Mouse (Mus musculus) liver, embryonic 12.5 days (tissue): ENCODE data around the gene Faap24. TPM values are rescaled to one million over a fixed set of nuclear protein-coding genes. Genes with fewer than 3 reads are reported as not detected.
A peak's percentile ranks its signal among the peaks of the same experiment; 100 is the strongest.

Experiments used
- ATAC-seq: fragments of 200-750 bp; cut with Nextera tagmentation; 2 replicates; pipeline ENCODE4 v1.8.0; 2017; ENCODE audit warnings: moderate number of reproducible peaks, mild to moderate bottlenecking, moderate library complexity
- H3K27ac ChIP-seq: fragments of 300-500 bp; sonication (generic); 2 replicates; pipeline ENCODE4 v1.5.1; 2016; ENCODE audit warnings: mild to moderate bottlenecking
- H3K27me3 ChIP-seq: fragments of 300-500 bp; sonication (generic); replicated peaks from 2 replicates; pipeline ENCODE4 v1.6.1; 2016; ENCODE audit warnings: mild to moderate bottlenecking, moderate library complexity
- H3K36me3 ChIP-seq: fragments of 300-500 bp; sonication (generic); 2 replicates; pipeline ENCODE4 v1.6.1; 2016; ENCODE audit warnings: mild to moderate bottlenecking, moderate library complexity
- H3K4me1 ChIP-seq: fragments of 300-500 bp; sonication (generic); 2 replicates; pipeline ENCODE4 v1.6.1; 2016
- H3K4me2 ChIP-seq: fragments of 300-500 bp; sonication (generic); 2 replicates; pipeline ENCODE4 v1.6.1; 2016; ENCODE audit warnings: mild to moderate bottlenecking, moderate library complexity
- H3K4me3 ChIP-seq: fragments of 300-500 bp; sonication (generic); 2 replicates; pipeline ENCODE4 v1.5.1; 2016; ENCODE audit warnings: mild to moderate bottlenecking, moderate library complexity
- H3K9ac ChIP-seq: fragments of 300-500 bp; sonication (generic); 2 replicates; pipeline ENCODE4 v1.6.1; 2016; ENCODE audit warnings: mild to moderate bottlenecking, moderate library complexity
- H3K9me3 ChIP-seq: fragments of 300-500 bp; sonication (generic); replicated peaks from 2 replicates; pipeline ENCODE4 v1.6.1; 2016; ENCODE audit warnings: mild to moderate bottlenecking, moderate library complexity
- WGBS: fragments of 180-500 bp; shearing (Covaris S2); methylation state at CpG from one replicate; pipeline ENCODE4 v1.1.7; 2016; ENCODE audit not compliant: insufficient replicate concordance; 5-methylcytosine and 5-hydroxymethylcytosine counted together
- polyA plus RNA-seq: library from polyadenylated mRNA; unstranded; fragments of >200 nt; fragmentation: Nextera tagmentation; extraction: Ambion mirVana; gene quantifications from 2 replicates; pipeline ENCODE4 v1.2.1, GENCODE M21; 2016

Faap24 gene
- polyA plus RNA-seq, 1 experiment from 2014 or later: 34.4 TPM

DNA sequence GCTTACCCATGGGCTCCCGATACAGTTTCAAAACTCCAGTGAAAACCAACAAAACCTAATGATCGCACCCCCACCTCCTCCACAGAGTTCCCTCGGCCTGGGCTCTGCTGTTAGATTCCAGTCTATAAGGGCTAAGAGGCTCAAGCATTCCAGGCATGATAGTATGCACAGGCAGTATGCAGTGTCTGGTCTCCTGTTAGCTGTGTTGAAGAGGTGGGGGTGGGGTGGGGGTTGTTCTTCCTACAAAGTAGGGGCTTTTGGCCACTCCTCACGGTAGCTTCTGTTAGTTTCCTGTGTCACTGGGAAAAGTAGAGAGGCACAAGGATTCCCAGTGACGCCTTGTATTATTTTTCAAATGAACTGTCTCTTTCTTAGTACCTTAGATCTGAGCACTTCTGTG lies 34.4 kb downstream of the Faap24 start:
- Histone ChIP-seq H3K9me3 (no peaks in the 10 kb centered on the region), H3K4me1 (peaks cover 7% of the 10 kb centered on the region; the same call in 1 of the 2 replicates), H3K36me3 (no peaks in the 10 kb centered on the region; the same call in 1 of the 2 replicates), H3K4me2 (no peak overlapping the region), H3K4me3 (no peak overlapping the region), H3K9ac (no peak overlapping the region), H3K27me3 (no peaks in the 10 kb centered on the region), H3K27ac (no peak overlapping the region)
- 52% methylated on average over 5 of the region's 5 CpGs for WGBS
- ATAC-seq: no peak

DNA sequence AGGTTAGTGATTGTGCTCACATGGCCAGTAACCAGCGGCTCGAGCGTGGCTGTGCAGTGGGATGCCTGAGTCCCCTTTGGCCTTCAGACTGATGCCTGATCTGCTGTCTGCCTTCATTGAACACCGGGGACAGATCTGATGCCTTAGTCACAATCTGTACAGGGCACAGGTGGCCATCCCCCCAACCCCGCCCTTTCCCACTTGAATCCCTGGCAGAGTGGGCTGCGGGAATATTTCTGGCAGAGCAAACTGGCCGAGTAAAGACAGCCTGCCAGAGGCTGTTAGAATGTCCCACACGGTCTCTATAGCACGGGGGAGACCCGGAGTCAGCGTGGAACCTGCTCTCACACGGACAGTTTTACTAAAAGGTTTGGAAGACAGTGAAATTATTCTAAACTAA lies 39.0 kb downstream of the Faap24 start:
- no peaks in the 10 kb centered on the region; the same call in 1 of the 2 replicates for H3K36me3 ChIP-seq
- no peaks in the 10 kb centered on the region for H3K27me3 ChIP-seq
- no peak overlapping the region for H3K4me3 ChIP-seq
- no peaks in the 10 kb centered on the region; the same call in 1 of the 2 replicates for H3K4me1 ChIP-seq
- no peak overlapping the region for H3K4me2 ChIP-seq
- WGBS: 79% methylated on average over 12 of the region's 12 CpGs
- H3K27ac ChIP-seq: no peak overlapping the region
- H3K9me3 ChIP-seq: no peaks in the 10 kb centered on the region
- ATAC-seq: no peak
- H3K9ac ChIP-seq: no peak overlapping the region

DNA sequence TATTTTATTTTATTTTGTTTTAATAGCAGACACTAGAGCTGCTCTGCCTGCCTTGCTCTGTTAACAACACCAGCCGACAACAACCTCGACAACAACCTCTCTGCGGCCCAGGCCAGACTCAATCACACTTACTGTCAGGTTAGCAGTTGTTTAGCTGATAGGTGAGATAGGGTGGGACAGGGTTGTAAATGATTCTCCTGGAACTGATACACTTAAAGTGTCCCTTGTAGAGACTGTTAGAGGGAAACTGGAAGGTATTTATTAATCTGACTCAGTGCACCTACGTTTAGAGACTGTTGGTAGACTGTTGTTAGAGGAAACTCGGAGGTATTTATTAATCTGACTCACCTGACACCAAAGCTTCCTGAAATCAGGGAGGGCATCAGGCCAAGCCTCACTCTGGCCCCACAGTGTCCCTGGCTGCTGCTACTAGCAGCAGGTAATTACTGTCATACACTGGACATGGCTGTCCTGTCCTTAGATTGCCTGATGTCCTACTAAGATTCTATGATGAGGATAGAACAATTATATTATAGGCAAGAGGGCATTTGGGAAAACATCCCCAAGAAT lies 41.2 kb downstream of the Faap24 start:
- no peaks in the 10 kb centered on the region for H3K27me3 ChIP-seq
- no peaks in the 10 kb centered on the region for H3K4me1 ChIP-seq
- H3K9ac ChIP-seq: no peak overlapping the region
- no peak overlapping the region for H3K4me2 ChIP-seq
- H3K27ac ChIP-seq: no peak overlapping the region
- H3K9me3 ChIP-seq: no peaks in the 10 kb centered on the region
- 58% methylated on average over 5 of the region's 5 CpGs for WGBS
- no peak for ATAC-seq
- H3K4me3 ChIP-seq: no peak overlapping the region
- no peaks in the 10 kb centered on the region; the same call in 1 of the 2 replicates for H3K36me3 ChIP-seq

DNA sequence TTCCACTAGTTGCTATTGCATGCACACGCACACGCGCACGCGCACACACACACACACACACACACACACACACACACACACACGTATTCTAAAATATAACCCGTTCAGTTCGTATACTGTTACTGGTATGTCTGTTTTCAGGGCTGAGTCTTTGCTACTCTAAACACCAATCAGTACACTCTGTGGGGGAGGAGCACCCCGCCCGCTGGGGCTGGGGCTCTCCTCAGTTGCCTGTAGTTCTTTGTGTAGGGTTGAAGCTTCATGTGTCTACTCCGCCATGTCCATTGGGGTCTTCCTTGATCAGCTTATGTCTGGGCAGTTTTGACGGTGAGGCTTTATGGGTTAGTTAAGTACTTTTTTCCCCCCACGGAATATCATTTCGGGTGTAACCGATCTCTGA lies 43.3 kb downstream of the Faap24 start:
- no peak for ATAC-seq
- no peak overlapping the region for H3K4me3 ChIP-seq
- no peak overlapping the region for H3K4me2 ChIP-seq
- H3K36me3 ChIP-seq: no peaks in the 10 kb centered on the region
- H3K27ac ChIP-seq: no peak overlapping the region
- H3K4me1 ChIP-seq: peaks cover 6% of the 10 kb centered on the region
- H3K9ac ChIP-seq: no peak overlapping the region
- 87% methylated on average over 15 of the region's 15 CpGs for whole genome bisulfite sequencing
- no peaks in the 10 kb centered on the region for H3K9me3 ChIP-seq
- H3K27me3 ChIP-seq: no peaks in the 10 kb centered on the region

DNA sequence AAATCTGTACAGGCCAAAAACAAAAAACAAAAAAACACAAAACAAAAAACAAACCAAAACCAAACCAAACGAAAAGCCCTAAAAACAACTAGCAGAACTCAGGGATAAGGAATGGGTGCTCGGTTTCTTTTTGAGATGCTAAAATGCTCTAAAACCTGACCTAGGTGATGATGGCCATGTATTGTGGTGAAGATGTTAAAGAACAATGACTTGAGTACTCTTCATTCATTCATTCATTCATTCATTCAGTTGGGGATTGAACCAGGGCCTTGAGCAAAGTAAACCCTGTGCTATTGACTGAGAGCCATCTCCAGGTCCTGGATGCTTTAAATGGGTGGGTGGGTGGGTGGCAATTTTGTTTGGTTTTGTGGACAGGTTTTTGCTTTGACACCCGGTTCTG lies 45.5 kb downstream of the Faap24 start:
- ATAC-seq: no peak
- no peak overlapping the region for H3K4me2 ChIP-seq
- H3K27ac ChIP-seq: no peak overlapping the region
- H3K4me3 ChIP-seq: no peak overlapping the region
- H3K36me3 ChIP-seq: no peaks in the 10 kb centered on the region
- H3K27me3 ChIP-seq: no peaks in the 10 kb centered on the region
- no peaks in the 10 kb centered on the region; the same call in 1 of the 2 replicates for H3K9me3 ChIP-seq
- 66% methylated on average over 3 of the region's 3 CpGs for WGBS
- H3K4me1 ChIP-seq: peaks cover 14% of the 10 kb centered on the region
- no peak overlapping the region for H3K9ac ChIP-seq

DNA sequence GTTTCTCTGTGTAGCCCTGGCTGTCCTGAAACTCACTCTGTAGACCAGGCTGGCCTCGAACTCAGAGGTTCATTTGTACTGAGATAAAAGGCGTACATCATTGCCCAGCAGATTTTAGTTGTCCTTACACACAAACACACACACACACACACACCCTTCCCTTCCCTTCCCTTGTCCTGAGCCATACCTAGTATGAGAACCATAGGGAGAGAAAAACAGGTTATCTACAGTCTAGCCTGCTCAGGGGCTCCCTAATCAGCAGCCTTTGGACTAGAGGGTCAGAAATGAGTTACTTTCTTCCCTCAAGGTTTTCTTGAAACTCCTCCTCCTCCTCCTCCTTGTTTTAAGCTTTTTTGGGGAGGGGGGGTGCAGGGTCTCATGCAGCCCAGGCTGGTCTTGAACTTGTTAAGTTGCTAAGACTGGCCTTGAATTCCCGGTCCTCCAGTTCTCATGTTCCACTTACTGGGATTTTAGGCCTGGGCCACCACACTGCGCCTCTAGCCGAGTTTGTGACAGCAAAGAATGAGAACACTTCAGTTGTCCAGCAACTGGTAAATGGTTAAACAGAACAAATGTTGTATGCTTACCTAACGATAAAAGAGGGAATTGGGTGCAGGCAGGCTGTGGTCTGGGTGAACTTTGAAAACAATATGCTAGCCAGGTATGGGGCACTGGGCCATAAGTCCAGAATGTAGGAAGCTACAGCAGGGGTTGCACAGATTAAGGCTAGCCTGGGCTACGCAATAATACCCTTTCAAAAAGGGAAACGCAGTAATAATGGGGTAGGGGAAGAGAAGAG lies 46.6 kb downstream of the Faap24 start:
- Histone ChIP-seq H3K27ac (peak overlapping the region; percentile 50; the same call in 1 of the 2 replicates), H3K27me3 (0 out of 2 replicates have a peak, but pooled peaks cover 4% of the 10 kb centered on the region), H3K4me2 (no peak overlapping the region), H3K9me3 (no peaks in the 10 kb centered on the region; the same call in 1 of the 2 replicates), H3K4me3 (no peak overlapping the region), H3K36me3 (no peaks in the 10 kb centered on the region), H3K4me1 (peaks cover 14% of the 10 kb centered on the region), H3K9ac (no peak overlapping the region)
- 69% methylated on average over 8 of the region's 8 CpGs for WGBS
- peak; percentile 40 for ATAC-seq

DNA sequence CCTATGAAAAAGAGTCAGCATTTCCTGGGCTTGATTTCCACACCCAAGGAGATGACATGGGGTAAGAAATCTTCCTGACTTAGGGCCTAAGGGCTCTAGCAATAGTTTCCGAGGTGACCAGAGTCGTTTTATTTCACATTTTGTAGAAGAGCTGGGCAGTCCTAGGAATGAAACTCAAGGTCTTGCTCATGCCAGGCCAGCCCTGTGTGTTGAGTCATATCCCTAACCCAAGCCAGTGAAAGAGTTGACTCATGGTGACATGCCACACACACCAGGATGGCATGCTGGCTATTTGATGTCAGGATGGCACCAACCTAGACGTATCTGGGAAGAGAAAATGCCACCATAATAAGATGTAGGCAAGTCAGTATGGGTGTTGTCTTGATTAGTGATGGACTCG lies 47.6 kb downstream of the Faap24 start:
- Histone ChIP-seq H3K4me3 (no peak overlapping the region), H3K9ac (no peak overlapping the region), H3K4me1 (peaks cover 14% of the 10 kb centered on the region), H3K36me3 (no peaks in the 10 kb centered on the region), H3K9me3 (no peaks in the 10 kb centered on the region; the same call in 1 of the 2 replicates), H3K4me2 (no peak overlapping the region), H3K27me3 (0 out of 2 replicates have a peak, but pooled peaks cover 4% of the 10 kb centered on the region), H3K27ac (no peak overlapping the region)
- no peak for ATAC-seq
- WGBS: 65% methylated on average over 4 of the region's 4 CpGs

DNA sequence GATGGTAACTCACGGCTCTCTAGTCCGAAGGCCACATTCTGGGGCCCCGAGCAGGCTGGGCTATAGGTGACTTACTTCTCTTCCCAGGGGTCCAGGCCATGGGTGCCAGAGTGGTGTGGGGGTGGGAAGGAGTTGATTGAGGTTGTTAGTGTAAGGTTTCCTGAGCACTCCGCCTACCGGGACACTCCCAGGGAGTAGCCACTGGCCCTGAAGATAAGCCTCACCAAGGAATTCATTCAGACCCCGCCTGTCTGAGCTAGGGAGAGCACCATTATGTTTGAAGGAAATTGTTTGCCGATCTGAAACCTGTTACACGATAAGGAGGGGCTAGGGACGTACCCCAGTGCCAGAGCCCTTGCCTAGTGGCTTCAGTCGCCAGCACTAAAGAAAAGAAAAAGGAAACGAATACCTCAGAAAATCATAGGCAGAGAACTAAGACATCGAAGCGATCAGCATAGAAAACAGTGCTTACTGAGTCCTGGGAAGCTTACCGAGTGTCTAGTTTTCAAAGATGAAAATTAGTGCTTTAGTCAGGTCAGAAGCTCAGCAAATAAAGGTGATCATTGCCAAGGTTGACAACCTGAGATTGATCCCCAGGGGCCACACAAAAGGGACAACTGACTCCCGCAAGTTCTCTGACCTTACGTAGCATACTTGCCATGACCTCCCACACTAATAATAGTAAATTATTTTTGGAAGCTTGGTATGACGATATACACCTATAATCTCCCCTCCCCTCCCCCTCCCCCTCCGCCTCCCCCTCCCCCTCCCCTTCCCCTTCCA lies 48.5 kb downstream of the Faap24 start:
- ATAC-seq: 0 out of 2 replicates have a peak, but pooled peaks have one; percentile 26
- H3K4me1 ChIP-seq: peaks cover 14% of the 10 kb centered on the region
- peak overlapping the region; percentile 14; the same call in 1 of the 2 replicates for H3K4me2 ChIP-seq

DNA sequence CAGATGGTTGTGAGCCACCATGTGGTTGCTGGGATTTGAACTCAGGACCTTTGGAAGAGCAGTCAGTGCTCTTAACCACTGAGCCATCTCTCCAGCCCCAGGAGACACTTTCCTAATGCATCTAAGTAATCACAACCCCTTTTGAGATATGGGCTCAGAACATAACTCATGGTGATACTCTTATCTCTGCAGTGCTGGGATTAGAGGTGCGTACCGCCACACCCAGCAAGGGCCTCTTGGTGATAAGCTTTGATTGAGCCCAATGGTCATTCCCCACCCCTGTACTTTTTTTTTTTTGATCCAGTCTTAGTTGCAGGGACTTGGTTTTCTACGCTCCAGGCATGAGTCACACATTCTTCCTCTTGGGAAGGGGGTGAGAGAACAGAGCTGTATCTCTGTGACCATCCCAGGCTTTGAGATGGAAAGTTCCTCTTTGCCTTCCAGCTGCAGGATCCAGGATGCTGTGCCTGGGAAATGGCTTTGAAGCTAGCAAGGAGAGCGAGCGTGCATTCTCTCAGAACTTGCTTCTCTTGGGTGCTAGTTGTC lies 51.8 kb downstream of the Faap24 start:
- WGBS: 49% methylated on average over 5 of the region's 5 CpGs
- Histone ChIP-seq H3K36me3 (no peaks in the 10 kb centered on the region), H3K9me3 (no peaks in the 10 kb centered on the region; the same call in 1 of the 2 replicates), H3K27me3 (peaks cover 14% of the 10 kb centered on the region; the same call in 1 of the 2 replicates), H3K4me3 (no peak overlapping the region), H3K4me1 (peaks cover 14% of the 10 kb centered on the region), H3K4me2 (no peak overlapping the region), H3K9ac (no peak overlapping the region), H3K27ac (no peak overlapping the region)
- no peak for ATAC-seq

More for the DNA sequence above, 48.5 kb downstream of the Faap24 start:
- no peak overlapping the region for H3K27ac ChIP-seq
- WGBS: 35% methylated on average over 17 of the region's 18 CpGs
- no peak overlapping the region for H3K4me3 ChIP-seq
- H3K27me3 ChIP-seq: 0 out of 2 replicates have a peak, but pooled peaks cover 4% of the 10 kb centered on the region
- H3K36me3 ChIP-seq: no peaks in the 10 kb centered on the region
- no peak overlapping the region for H3K9ac ChIP-seq
- H3K9me3 ChIP-seq: no peaks in the 10 kb centered on the region; the same call in 1 of the 2 replicates

DNA sequence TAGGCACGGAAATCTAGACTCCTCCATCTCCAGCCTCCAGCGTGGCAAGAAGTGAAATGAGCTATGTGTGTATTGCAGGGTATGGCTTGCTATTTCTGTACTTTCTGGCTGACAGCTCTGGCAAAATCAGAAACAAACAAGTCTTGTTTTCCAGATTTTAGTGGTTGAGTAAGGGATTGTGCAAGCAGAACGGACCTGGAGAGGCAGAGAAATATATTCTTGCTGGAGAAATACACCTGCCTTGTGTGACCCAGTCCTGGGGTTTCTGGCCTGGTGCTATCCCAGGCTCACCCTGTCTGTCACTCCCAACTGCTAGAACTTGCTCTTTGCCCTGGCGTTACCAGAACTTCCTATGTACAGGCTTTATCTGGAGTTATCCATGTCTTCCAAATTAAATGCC lies 54.1 kb downstream of the Faap24 start:
- WGBS: 49% methylated on average over 4 of the region's 4 CpGs
- peaks cover 20% of the 10 kb centered on the region for H3K27me3 ChIP-seq
- H3K27ac ChIP-seq: no peak overlapping the region
- no peak for ATAC-seq
- H3K4me3 ChIP-seq: no peak overlapping the region
- H3K9ac ChIP-seq: no peak overlapping the region
- no peaks in the 10 kb centered on the region for H3K36me3 ChIP-seq
- H3K4me1 ChIP-seq: peaks cover under 1% of the 10 kb centered on the region
- H3K4me2 ChIP-seq: no peak overlapping the region
- no peaks in the 10 kb centered on the region; the same call in 1 of the 2 replicates for H3K9me3 ChIP-seq
